Mouse (Mus musculus): ENCODE measurements at regions not wholly inside any gene's neighbourhood (a gene's known extent, or its start where the extent isn't known, plus 50 kb on each side); places are given as distances from the start of the nearest gene placed in this dataset.
A peak's percentile ranks its signal among the peaks of the same experiment; 100 is the strongest.

DNA sequence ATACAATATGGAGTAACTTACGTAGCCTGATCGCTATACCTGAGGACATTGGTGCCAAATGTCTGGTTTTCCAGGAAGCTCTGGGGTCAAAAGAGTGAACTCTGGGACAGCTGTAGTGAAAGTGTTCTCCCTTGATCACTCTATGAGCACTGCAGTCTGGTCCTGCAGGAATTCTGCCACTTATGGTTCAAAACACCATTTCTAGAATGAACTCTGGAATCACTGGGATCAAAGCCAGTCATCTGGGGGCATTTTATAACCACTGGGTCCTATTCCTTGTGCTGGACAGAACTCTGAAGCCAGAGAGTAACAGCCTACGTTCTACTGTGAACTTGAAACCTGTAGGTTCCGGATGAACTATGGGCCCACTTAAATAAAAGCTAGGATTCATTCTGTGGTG is 173.5 kb upstream of the Nrip1 start:
- WGBS = 39% methylated on average over 4 of the region's 4 CpGs

DNA sequence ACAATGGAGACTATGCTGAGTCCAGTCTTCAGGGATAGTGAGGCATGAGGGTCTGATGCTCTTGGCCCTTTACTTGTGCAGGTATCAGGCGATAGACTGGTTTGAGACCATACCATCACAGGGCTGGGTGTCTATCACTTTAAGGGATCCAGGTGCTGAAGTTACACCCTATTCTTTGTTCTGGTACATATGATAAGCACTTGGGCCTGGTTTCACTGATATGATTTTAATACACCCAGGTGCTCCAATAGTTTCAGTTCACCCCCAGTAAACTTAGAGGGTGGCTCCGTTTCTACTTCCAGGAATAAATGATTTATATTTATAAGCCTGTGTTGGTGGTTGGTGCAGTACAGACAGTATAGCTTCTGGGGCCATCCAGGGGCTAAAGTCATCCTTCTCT is 173.0 kb upstream of the Nrip1 start:
- no peak for TF ChIP-seq CTCF (IDR thresholded peaks at IDR 0.05; ENCODE audit: extremely low read depth, insufficient read length, insufficient replicate concordance, low read depth, low read length)
- TF ChIP-seq POLR2A (IDR thresholded peaks at IDR 0.05; ENCODE audit: low read depth, low read length) = no peak
- Histone ChIP-seq H3K4me3 (ENCODE audit: low read depth, low read length) (no peak overlapping the region), H3K4me1 (ENCODE audit: control insufficient read depth, insufficient read depth, insufficient read length, low read length) (peaks cover 21% of the 10 kb centered on the region; the same call in 1 of the 2 replicates), H3K27ac (ENCODE audit: insufficient read depth, low read depth, low read length) (peak overlapping the region; percentile 58; the same call in 1 of the 2 replicates), H3K36me3 (ENCODE audit: control insufficient read depth, insufficient read depth, low read length) (no peaks in the 10 kb centered on the region), H3K27me3 (ENCODE audit: control insufficient read depth, insufficient read depth, low read length) (no peaks in the 10 kb centered on the region)
- 33% methylated on average over 2 of the region's 2 CpGs for WGBS

More for the DNA sequence above, 173.5 kb upstream of the Nrip1 start:
- H3K4me1 ChIP-seq (ENCODE audit: control insufficient read depth, insufficient read depth, insufficient read length, low read length) = peaks cover 21% of the 10 kb centered on the region; the same call in 1 of the 2 replicates
- H3K27ac ChIP-seq (ENCODE audit: insufficient read depth, low read depth, low read length) = peak overlapping the region; percentile 58; the same call in 1 of the 2 replicates
- H3K27me3 ChIP-seq (ENCODE audit: control insufficient read depth, insufficient read depth, low read length) = no peaks in the 10 kb centered on the region
- H3K4me3 ChIP-seq (ENCODE audit: low read depth, low read length) = no peak overlapping the region
- TF ChIP-seq CTCF (IDR thresholded peaks at IDR 0.05; ENCODE audit: extremely low read depth, insufficient read length, insufficient replicate concordance, low read depth, low read length) = no peak
- TF ChIP-seq POLR2A (IDR thresholded peaks at IDR 0.05; ENCODE audit: low read depth, low read length) = no peak
- H3K36me3 ChIP-seq (ENCODE audit: control insufficient read depth, insufficient read depth, low read length) = no peaks in the 10 kb centered on the region

DNA sequence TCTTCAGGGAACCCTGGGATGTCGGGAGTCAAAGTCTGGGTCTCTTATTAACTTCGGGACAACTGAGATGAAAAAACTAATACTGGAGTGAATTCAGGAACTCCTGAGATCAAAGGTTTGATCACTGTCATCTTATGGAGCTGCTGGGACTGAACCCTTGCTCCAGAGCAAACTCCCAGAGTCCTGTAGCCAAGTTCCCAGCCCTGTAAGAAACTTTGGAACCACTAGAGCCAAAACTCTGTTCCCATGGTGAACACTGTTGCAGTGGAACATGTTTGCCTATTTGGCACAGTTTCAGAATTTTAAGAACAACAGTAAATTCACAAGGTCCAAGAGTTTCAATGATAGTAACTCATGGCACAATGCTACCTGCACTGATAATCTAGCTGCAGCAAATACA is 172.3 kb upstream of the Nrip1 start:
- no peak for TF ChIP-seq POLR2A (IDR thresholded peaks at IDR 0.05; ENCODE audit: low read depth, low read length)
- no peak for TF ChIP-seq CTCF (IDR thresholded peaks at IDR 0.05; ENCODE audit: extremely low read depth, insufficient read length, insufficient replicate concordance, low read depth, low read length)
- Histone ChIP-seq H3K36me3 (ENCODE audit: control insufficient read depth, insufficient read depth, low read length) (no peaks in the 10 kb centered on the region), H3K4me3 (ENCODE audit: low read depth, low read length) (no peak overlapping the region), H3K4me1 (ENCODE audit: control insufficient read depth, insufficient read depth, insufficient read length, low read length) (peaks cover 25% of the 10 kb centered on the region; the same call in 1 of the 2 replicates), H3K27me3 (ENCODE audit: control insufficient read depth, insufficient read depth, low read length) (no peaks in the 10 kb centered on the region), H3K27ac (ENCODE audit: insufficient read depth, low read depth, low read length) (peak overlapping the region; percentile 68)
- WGBS = 25% methylated on average over 2 of the region's 2 CpGs

DNA sequence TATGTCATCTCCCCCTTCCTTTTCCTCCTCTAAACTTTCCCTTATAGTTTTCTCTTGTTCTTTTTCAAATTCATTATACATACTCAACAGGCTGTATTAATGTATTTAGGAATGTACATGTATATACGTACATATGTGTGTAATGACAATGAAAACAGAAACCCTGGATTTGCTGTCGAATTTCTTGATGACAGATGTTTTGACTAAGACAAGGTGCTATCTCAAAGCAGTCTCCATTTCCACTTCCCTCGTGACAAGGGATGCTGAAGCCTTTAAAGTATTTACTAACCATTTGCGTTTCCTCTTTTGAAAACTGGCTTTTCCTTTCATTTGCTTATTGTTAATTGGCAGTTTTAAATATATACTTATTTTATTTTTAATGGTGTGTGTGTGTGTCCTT is 171.3 kb upstream of the Nrip1 start:
- Histone ChIP-seq H3K27ac (ENCODE audit: insufficient read depth, low read depth, low read length) (no peak overlapping the region), H3K36me3 (ENCODE audit: control insufficient read depth, insufficient read depth, low read length) (no peaks in the 10 kb centered on the region), H3K4me1 (ENCODE audit: control insufficient read depth, insufficient read depth, insufficient read length, low read length) (peaks cover 28% of the 10 kb centered on the region; the same call in 1 of the 2 replicates), H3K27me3 (ENCODE audit: control insufficient read depth, insufficient read depth, low read length) (no peaks in the 10 kb centered on the region), H3K4me3 (ENCODE audit: low read depth, low read length) (no peak overlapping the region)
- 82% methylated on average over 4 of the region's 4 CpGs for WGBS
- TF ChIP-seq POLR2A (IDR thresholded peaks at IDR 0.05; ENCODE audit: low read depth, low read length) (no peak), CTCF (IDR thresholded peaks at IDR 0.05; ENCODE audit: extremely low read depth, insufficient read length, insufficient replicate concordance, low read depth, low read length) (no peak)

DNA sequence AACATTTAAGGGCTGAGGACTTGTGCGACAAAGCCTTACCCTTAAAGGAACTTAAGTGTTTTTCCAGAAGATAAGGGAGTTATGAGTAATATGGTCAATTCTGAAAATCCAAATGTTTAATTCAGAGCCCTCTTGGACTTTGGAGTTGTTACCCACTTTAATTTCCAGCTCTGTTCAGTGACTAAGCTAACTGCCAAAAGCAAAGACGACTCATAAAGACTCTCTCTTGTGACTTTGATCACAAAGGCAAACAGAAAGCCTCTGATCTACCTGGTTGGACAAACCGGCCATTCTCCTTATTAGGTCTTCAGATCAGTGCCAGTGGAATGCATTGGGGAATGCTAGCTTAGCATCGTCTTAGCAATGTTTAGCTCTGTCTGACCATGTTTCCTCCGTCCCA is 167.3 kb upstream of the Nrip1 start:
- 24% methylated on average over 5 of the region's 5 CpGs for WGBS

DNA sequence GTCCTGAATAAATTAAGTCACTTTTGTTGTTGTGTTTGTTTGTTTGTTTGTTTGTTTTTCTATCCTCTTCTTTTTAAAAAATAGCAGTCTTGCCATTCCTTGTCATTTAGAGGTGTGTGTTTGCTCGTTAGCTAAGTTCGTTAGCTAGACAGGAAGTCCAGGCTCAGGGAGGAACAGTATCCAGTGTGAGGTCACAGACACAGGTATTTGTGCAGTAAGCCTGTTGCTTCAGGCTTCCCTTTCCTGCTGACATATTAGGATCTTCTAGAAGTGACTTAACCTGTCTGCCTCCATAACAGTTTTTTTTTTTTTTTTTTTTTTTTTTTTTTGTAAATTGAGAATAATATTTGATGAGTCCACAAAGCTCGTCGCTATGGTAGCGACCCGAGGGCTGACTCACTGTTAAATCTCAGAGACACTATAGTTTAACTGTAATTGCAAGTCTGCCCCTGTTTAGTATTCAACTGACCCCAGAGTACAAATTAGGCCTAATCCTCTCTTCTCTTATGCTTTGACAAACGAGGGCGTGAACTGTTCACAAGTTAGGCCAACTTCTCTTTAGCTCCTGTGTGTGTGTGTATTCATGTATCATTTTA is 166.8 kb upstream of the Nrip1 start:
- 46% methylated on average over 8 of the region's 8 CpGs for WGBS
- Histone ChIP-seq H3K36me3 (ENCODE audit: control insufficient read depth, insufficient read depth, low read length) (no peaks in the 10 kb centered on the region), H3K27me3 (ENCODE audit: control insufficient read depth, insufficient read depth, low read length) (no peaks in the 10 kb centered on the region), H3K27ac (ENCODE audit: insufficient read depth, low read depth, low read length) (no peak overlapping the region), H3K4me3 (ENCODE audit: low read depth, low read length) (no peak overlapping the region), H3K4me1 (ENCODE audit: control insufficient read depth, insufficient read depth, insufficient read length, low read length) (peaks cover 14% of the 10 kb centered on the region; the same call in 1 of the 2 replicates)
- TF ChIP-seq POLR2A (IDR thresholded peaks at IDR 0.05; ENCODE audit: low read depth, low read length) (no peak), CTCF (IDR thresholded peaks at IDR 0.05; ENCODE audit: extremely low read depth, insufficient read length, insufficient replicate concordance, low read depth, low read length) (no peak)

More for the DNA sequence above, 167.3 kb upstream of the Nrip1 start:
- Histone ChIP-seq H3K36me3 (ENCODE audit: control insufficient read depth, insufficient read depth, low read length) (no peaks in the 10 kb centered on the region), H3K4me3 (ENCODE audit: low read depth, low read length) (no peak overlapping the region), H3K27ac (ENCODE audit: insufficient read depth, low read depth, low read length) (peak overlapping the region; percentile 31; the same call in 1 of the 2 replicates), H3K27me3 (ENCODE audit: control insufficient read depth, insufficient read depth, low read length) (no peaks in the 10 kb centered on the region), H3K4me1 (ENCODE audit: control insufficient read depth, insufficient read depth, insufficient read length, low read length) (peaks cover 18% of the 10 kb centered on the region; the same call in 1 of the 2 replicates)
- TF ChIP-seq POLR2A (IDR thresholded peaks at IDR 0.05; ENCODE audit: low read depth, low read length) = no peak
- TF ChIP-seq CTCF (IDR thresholded peaks at IDR 0.05; ENCODE audit: extremely low read depth, insufficient read length, insufficient replicate concordance, low read depth, low read length) = no peak

DNA sequence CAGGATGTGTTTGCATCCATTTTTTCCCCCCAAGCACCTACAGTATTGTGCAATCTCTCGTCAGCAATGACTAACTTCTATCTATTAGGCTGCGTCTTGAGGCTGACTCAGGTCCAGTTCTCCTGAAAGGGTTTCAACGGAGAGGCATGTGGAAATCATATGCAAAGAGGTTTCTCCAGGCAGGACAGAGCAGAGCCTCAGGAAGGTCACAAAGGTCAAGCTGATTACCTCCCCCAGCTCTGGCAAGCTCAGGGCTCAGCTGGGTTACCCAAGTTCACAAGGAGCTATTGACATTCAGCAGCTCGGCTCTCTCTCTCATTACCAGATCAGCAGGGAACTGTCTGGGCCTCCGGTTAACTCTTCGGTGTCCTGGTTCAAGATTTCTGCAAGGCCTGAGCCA is 166.0 kb upstream of the Nrip1 start:
- peaks cover 14% of the 10 kb centered on the region; the same call in 1 of the 2 replicates for H3K4me1 ChIP-seq (ENCODE audit: control insufficient read depth, insufficient read depth, insufficient read length, low read length)
- H3K36me3 ChIP-seq (ENCODE audit: control insufficient read depth, insufficient read depth, low read length) = no peaks in the 10 kb centered on the region
- H3K4me3 ChIP-seq (ENCODE audit: low read depth, low read length) = no peak overlapping the region
- H3K27ac ChIP-seq (ENCODE audit: insufficient read depth, low read depth, low read length) = no peak overlapping the region
- 17% methylated on average over 6 of the region's 6 CpGs for WGBS
- no peaks in the 10 kb centered on the region for H3K27me3 ChIP-seq (ENCODE audit: control insufficient read depth, insufficient read depth, low read length)
- TF ChIP-seq CTCF (IDR thresholded peaks at IDR 0.05; ENCODE audit: extremely low read depth, insufficient read length, insufficient replicate concordance, low read depth, low read length) (no peak), POLR2A (IDR thresholded peaks at IDR 0.05; ENCODE audit: low read depth, low read length) (no peak)
